Mouse (Mus musculus) stomach, embryonic 14.5 days (tissue): ENCODE results near the gene Atp2b2. TPM values are rescaled to one million over a fixed set of nuclear protein-coding genes. Genes with fewer than 3 reads are reported as not detected.

ENCODE experiments used
- ATAC-seq: fragments of 200-750 bp; cut with Nextera tagmentation; 2 replicates; pipeline ENCODE4 v1.8.0; 2017; ENCODE audit warnings: low read depth, moderate TSS enrichment; ENCODE audit not compliant: insufficient number of reproducible peaks, insufficient read depth, low FRiP score
- H3K27ac ChIP-seq: fragments of 300-500 bp; sonication (generic); 2 replicates; pipeline ENCODE4 v1.5.1; 2014; ENCODE audit warnings: mild to moderate bottlenecking, low read length, moderate library complexity, mixed read lengths
- H3K27me3 ChIP-seq: fragments of 300-500 bp; sonication (generic); 2 replicates; pipeline ENCODE4 v1.6.1; 2014; ENCODE audit warnings: low read length, control low read depth, mixed read lengths; ENCODE audit not compliant: control insufficient read depth, insufficient read depth
- H3K36me3 ChIP-seq: fragments of 300-500 bp; sonication (generic); 2 replicates; pipeline ENCODE4 v1.6.1; 2014; ENCODE audit warnings: mild to moderate bottlenecking, control low read depth, low read length, moderate library complexity, mixed read lengths; ENCODE audit not compliant: control insufficient read depth, insufficient read depth
- H3K4me1 ChIP-seq: fragments of 300-500 bp; sonication (generic); 2 replicates; pipeline ENCODE4 v1.6.1; 2014; ENCODE audit warnings: low read length, control low read depth, mixed read lengths; ENCODE audit not compliant: control insufficient read depth, insufficient read depth
- H3K4me2 ChIP-seq: fragments of 300-500 bp; sonication (generic); replicated peaks from 2 replicates; pipeline ENCODE4 v1.6.1; 2014; ENCODE audit warnings: low read depth, low read length, control low read depth
- H3K4me3 ChIP-seq: fragments of 300-500 bp; sonication (generic); 2 replicates; pipeline ENCODE4 v1.5.1; 2014; ENCODE audit warnings: low read depth, low read length, control low read depth
- H3K9ac ChIP-seq: fragments of 300-500 bp; sonication (generic); replicated peaks from 2 replicates; pipeline ENCODE4 v1.6.1; 2014; ENCODE audit warnings: low read depth, mild to moderate bottlenecking, control low read depth, low read length, moderate library complexity, mixed read lengths
- H3K9me3 ChIP-seq: fragments of 300-500 bp; sonication (generic); 2 replicates; pipeline ENCODE4 v1.6.1; 2016; ENCODE audit warnings: low read depth, low read length, control low read depth; ENCODE audit not compliant: control insufficient read depth
- WGBS: fragments of 180-500 bp; shearing (Covaris S2); extraction: QIAGEN DNeasy Blood & Tissue Kit; methylation state at CpG from one replicate; pipeline ENCODE4 v1.1.7; 2014; 5-methylcytosine and 5-hydroxymethylcytosine counted together
- polyA plus RNA-seq: library from polyadenylated mRNA; unstranded; fragments of >200 nt; fragmentation: Nextera tagmentation; extraction: Ambion mirVana; gene quantifications from 2 replicates; pipeline ENCODE4 v1.2.1, GENCODE M21; 2014

Gene Atp2b2
- polyA plus RNA-seq, 1 experiment from 2014 or later: 2.4 TPM

DNA sequence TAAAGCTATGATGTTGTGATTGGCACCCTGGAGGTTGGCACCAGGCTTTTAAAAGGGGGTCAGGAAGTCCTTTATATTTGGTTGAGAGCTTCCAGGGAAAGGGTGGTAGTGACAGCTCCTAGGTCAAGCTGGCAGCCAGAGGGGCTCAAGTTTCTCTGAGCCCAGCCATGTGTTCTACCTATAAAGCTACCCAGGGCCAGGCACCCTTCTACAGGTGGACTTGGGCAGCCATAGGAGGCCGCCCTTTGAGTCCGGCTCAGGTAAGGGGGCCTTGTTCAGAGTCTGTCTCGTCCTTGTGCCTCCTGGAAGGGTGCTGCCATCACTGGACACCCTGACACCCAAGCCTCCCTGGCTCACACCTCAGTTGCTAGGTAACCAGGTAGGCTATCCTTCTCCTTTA lies 180.5 kb downstream of the Atp2b2 start:
- WGBS: 78% methylated on average over 3 of the region's 3 CpGs
- H3K4me1 ChIP-seq: no peaks in the 10 kb centered on the region
- ATAC-seq: no peak
- H3K9ac ChIP-seq: no peak overlapping the region
- H3K36me3 ChIP-seq: no peaks in the 10 kb centered on the region
- H3K27ac ChIP-seq: no peak overlapping the region
- no peak overlapping the region for H3K4me3 ChIP-seq
- H3K4me2 ChIP-seq: no peak overlapping the region
- no peaks in the 10 kb centered on the region for H3K27me3 ChIP-seq
- H3K9me3 ChIP-seq: no peaks in the 10 kb centered on the region

DNA sequence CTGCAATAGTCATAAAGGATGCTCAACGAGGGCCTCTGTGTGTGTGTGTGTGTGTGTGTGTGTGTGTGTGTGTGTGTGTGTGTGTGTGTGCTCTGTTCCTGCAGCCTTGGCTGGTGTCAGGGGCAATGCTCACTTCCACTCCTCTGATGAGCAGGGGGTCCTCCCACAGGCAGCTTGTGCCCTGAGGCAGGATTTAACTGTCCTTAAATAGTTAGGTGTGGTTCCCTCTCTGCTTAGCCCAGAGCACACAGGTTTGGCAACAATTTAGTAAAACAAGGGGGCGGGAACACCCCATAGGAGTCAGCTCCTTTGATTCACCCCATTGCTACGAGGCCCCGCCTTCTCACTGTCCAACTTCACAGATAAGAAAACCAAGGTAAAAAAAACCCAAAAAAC lies 181.0 kb downstream of the Atp2b2 start:
- H3K9ac ChIP-seq: no peak overlapping the region
- no peak overlapping the region for H3K4me2 ChIP-seq
- no peaks in the 10 kb centered on the region for H3K36me3 ChIP-seq
- 71% methylated on average over 4 of the region's 4 CpGs for WGBS
- ATAC-seq: no peak
- no peak overlapping the region for H3K27ac ChIP-seq
- H3K4me1 ChIP-seq: no peaks in the 10 kb centered on the region
- no peaks in the 10 kb centered on the region for H3K9me3 ChIP-seq
- H3K27me3 ChIP-seq: no peaks in the 10 kb centered on the region
- no peak overlapping the region for H3K4me3 ChIP-seq

DNA sequence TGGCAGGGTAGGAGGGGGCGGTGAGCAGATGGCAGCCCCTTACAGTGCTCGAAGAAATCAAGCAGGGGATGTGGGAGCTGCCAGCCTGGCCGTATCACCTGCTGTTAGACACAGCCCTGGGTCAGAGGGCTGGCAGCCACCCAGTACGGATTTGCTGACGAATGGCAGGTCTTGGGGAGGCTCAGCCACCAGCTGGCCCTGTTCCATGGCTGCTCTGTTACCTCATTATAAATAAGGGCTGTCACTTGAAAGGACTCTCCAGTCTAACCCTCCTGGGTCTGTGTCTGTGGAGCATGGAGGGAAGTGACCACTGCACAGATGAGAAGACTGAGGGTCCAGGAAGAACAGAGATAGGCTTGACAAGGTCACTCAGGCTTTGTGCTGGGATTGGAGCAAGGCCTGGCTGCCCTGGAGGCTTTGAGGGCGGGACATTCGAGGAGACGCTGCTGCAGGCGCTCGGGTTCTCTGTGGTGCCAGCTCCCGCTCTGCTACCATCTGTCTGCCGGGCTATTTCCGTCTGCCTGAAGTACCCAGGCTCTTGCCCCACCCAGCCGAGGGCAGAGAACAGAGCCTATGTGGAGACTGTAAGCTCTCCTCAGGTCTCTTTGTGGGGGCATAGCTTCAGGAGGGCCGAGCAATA lies 181.6 kb downstream of the Atp2b2 start:
- H3K27ac ChIP-seq: no peak overlapping the region
- no peak overlapping the region for H3K4me2 ChIP-seq
- WGBS: 68% methylated on average over 15 of the region's 15 CpGs
- no peaks in the 10 kb centered on the region for H3K36me3 ChIP-seq
- H3K4me1 ChIP-seq: no peaks in the 10 kb centered on the region
- no peak for ATAC-seq
- no peak overlapping the region for H3K9ac ChIP-seq
- no peaks in the 10 kb centered on the region for H3K27me3 ChIP-seq
- H3K9me3 ChIP-seq: no peaks in the 10 kb centered on the region
- no peak overlapping the region for H3K4me3 ChIP-seq

DNA sequence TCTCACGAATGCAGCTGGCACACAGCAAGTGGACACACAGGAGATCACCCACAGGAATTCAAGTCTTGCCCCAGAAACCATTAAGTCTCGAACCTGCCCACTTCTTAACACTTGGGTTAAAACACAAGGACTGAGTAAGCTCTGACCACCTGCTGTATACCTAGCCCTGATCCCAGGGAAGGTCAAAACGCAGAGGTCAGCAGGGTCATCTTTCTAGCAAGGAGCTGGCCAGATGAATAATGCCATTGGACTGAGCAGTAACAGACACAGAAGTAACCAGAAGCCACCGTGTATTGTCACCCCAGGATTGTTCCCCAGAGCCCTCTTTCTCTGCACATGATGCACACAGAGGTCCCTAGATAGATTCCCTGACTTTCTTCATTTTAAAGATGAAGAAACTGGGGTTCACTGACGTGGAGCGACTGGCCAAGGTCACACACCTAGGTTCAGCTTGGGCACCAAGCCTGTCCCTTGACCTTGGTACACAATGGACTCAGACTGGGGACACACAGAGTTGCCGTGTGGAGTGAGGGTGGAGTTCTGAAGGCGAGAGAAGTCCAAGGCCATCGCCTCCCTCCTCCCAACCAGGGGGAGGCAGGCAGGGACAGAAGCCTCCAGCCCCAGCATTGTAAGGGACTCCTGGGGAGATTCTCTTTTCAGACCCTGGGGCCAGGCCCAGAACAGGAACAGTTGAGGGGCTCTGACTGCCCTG lies 182.2 kb downstream of the Atp2b2 start:
- no peak overlapping the region for H3K4me3 ChIP-seq
- H3K4me1 ChIP-seq: no peaks in the 10 kb centered on the region
- H3K27me3 ChIP-seq: no peaks in the 10 kb centered on the region
- ATAC-seq: 0 out of 2 replicates have a peak, but pooled peaks have one; percentile 10
- no peaks in the 10 kb centered on the region for H3K36me3 ChIP-seq
- H3K9ac ChIP-seq: no peak overlapping the region
- no peak overlapping the region for H3K27ac ChIP-seq
- no peak overlapping the region for H3K4me2 ChIP-seq
- H3K9me3 ChIP-seq: no peaks in the 10 kb centered on the region
- 69% methylated on average over 9 of the region's 9 CpGs for WGBS

DNA sequence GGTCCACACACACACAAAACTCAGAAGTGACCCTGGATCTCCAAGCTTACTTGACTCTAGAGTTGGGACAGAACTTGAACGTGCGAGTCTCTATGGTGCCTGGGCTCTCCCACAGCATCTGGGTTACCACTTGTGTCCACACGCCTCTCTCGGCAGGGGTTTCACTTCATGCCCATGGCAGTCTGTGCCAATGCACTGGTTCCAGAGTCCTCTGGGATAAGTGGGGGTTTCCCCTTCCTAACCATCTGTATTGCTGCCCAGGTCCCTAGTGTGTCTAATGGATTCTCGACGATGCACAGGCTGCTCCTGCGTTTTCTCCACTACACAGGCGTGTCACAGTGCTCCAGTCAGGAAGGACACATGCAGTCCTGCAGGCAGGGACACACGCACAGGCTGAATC lies 184.1 kb downstream of the Atp2b2 start:
- Histone ChIP-seq H3K4me2 (no peak overlapping the region), H3K9ac (no peak overlapping the region), H3K36me3 (no peaks in the 10 kb centered on the region), H3K27ac (no peak overlapping the region), H3K9me3 (no peaks in the 10 kb centered on the region), H3K4me1 (no peaks in the 10 kb centered on the region), H3K4me3 (no peak overlapping the region), H3K27me3 (no peaks in the 10 kb centered on the region)
- no peak for ATAC-seq
- WGBS: 84% methylated on average over 9 of the region's 9 CpGs

DNA sequence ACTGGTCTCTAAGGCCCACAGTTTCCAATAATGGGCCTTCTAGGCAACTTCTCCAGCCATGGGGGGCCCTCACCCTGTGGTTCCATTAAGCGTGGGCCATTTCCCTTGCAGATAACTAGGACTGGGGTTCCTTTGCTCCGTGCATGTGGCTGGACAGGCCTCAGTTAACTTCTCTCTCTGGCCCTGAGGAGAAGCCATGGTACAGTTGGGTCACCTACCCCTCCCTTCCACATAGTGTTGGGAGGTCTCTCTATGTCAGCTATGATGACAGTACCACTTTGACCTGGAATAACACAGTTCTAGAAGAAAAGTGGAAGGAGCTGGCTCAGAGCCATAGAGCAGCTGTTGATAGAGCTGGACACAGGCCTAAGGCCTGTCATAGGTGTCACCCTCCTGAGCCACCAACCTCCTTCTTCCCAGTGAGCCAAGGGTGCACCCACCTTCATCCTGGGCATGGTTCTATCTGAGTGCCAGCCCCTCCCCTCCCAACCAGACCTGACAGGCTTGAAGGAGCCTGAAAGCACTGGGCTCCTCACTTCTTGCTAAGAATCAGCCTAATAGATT lies 185.0 kb downstream of the Atp2b2 start:
- no peak for ATAC-seq
- Histone ChIP-seq H3K9ac (no peak overlapping the region), H3K4me3 (no peak overlapping the region), H3K36me3 (no peaks in the 10 kb centered on the region), H3K9me3 (no peaks in the 10 kb centered on the region), H3K4me2 (no peak overlapping the region), H3K27ac (no peak overlapping the region), H3K4me1 (no peaks in the 10 kb centered on the region), H3K27me3 (no peaks in the 10 kb centered on the region)
- 69% methylated on average over 2 of the region's 2 CpGs for WGBS

DNA sequence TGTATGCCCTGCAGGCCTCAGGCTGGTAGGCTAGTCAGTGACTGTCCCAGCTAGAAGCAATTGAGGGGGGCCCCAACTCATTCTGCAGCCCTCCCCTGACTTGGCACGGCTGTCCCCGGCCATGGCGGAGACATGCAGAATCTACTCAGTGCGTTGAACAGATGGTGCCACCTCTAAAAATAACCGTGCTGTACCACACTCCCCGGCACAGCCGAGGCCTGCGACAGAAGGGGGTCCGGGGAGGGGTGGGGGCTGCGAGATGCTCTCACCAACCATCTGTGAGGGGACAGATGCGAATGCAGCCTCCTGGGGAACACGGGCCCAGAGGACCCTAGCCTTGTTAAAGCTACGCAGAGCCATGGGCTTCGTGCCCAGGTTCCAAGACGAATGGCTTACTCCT lies 185.6 kb downstream of the Atp2b2 start:
- 89% methylated on average over 15 of the region's 15 CpGs for WGBS

DNA sequence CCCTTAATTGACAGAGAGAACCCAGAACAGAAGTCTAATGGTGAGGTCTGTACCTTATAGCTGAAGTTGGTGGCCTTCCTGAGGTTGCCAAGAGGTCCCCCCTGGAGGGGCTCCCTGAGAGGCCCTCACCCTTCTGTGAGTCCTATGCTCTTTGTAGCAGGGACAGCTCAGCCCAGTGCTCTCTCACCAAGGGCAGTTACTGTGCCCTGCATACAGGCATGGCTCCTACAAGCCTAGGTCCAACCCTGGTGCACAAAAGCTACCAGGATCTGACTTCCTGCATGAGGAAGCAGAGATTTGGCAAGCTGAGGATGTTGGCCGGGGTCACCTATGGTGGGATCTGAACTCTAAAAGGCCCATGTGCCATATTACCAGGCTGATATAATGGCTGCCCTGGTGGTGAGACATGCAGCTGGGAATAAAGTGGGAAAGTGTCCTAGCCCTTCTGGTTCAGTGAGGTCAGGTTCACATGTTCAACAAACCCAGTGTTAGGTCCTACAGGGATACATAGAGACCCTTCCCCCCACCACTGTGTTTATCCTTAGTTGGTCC lies 186.2 kb downstream of the Atp2b2 start:
- no peaks in the 10 kb centered on the region for H3K9me3 ChIP-seq
- ATAC-seq: no peak
- 92% methylated on average over 1 of the region's 1 CpGs for whole genome bisulfite sequencing

More for the DNA sequence above, 185.6 kb downstream of the Atp2b2 start:
- H3K4me2 ChIP-seq: no peak overlapping the region
- H3K4me1 ChIP-seq: no peaks in the 10 kb centered on the region
- no peak overlapping the region for H3K9ac ChIP-seq
- H3K27ac ChIP-seq: no peak overlapping the region
- no peaks in the 10 kb centered on the region for H3K27me3 ChIP-seq
- no peaks in the 10 kb centered on the region for H3K9me3 ChIP-seq
- ATAC-seq: no peak
- H3K4me3 ChIP-seq: no peak overlapping the region
- H3K36me3 ChIP-seq: no peaks in the 10 kb centered on the region

More for the DNA sequence above, 186.2 kb downstream of the Atp2b2 start:
- no peaks in the 10 kb centered on the region for H3K36me3 ChIP-seq
- H3K27ac ChIP-seq: no peak overlapping the region
- H3K4me1 ChIP-seq: no peaks in the 10 kb centered on the region
- no peak overlapping the region for H3K4me2 ChIP-seq
- no peaks in the 10 kb centered on the region for H3K27me3 ChIP-seq
- H3K4me3 ChIP-seq: no peak overlapping the region
- no peak overlapping the region for H3K9ac ChIP-seq
